Mouse (Mus musculus): ENCODE data around the gene Fancm. TPM values are rescaled to one million over a fixed set of nuclear protein-coding genes. Genes with fewer than 3 reads are reported as not detected.

Fancm gene
- polyA plus RNA-seq, 1 experiment from 2014 or later: 8.3 TPM

GRCm38 (mm10) chr12:65073611-65074178 is 1.7 kb upstream of the Fancm start, which contains the start of gene Fkbp3:
Gene Fkbp3, minus strand, starts transcription at chr12:65074007.
- peak; percentile 98 for DNase-seq (ENCODE audit: low spot score)
- WGBS: under 1% methylated on average over 49 of the region's 49 CpGs

GRCm38 (mm10) chr12:65074651-65075050 is 752 bp upstream of the Fancm start:
- Histone ChIP-seq H3K9ac (ENCODE audit: low read depth, low read length) (peak overlapping the region; percentile 74; the same call in 1 of the 2 replicates), H3K4me1 (replicated peaks; ENCODE audit: insufficient read depth, low read length) (peaks cover 5% of the 10 kb centered on the region; the same call in 1 of the 2 replicates), H3K27ac (peak overlapping the region; percentile 95), H3K4me2 (ENCODE audit: low read length) (peak overlapping the region; percentile 63), H3K36me3 (ENCODE audit: insufficient read depth, low read length) (no peaks in the 10 kb centered on the region), H3K9me3 (replicated peaks; ENCODE audit: low read length) (no peaks in the 10 kb centered on the region), H3K4me3 (replicated peaks; ENCODE audit: low read depth, low read length) (peak overlapping the region; percentile 81), H3K27me3 (ENCODE audit: insufficient read depth, low read length) (no peaks in the 10 kb centered on the region)
- DNase-seq (ENCODE audit: low spot score) (no peak), ATAC-seq (replicated peaks; ENCODE audit: low FRiP score, low read depth) (no peak)
- TF ChIP-seq CTCF (IDR thresholded peaks at IDR 0.05; ENCODE audit: low read depth): no peak
- WGBS: 35% methylated on average over 7 of the region's 7 CpGs

More at GRCm38 (mm10) chr12:65073611-65074178, 1.7 kb upstream of the Fancm start, which contains the start of gene Fkbp3:
- H3K27me3 ChIP-seq (ENCODE audit: insufficient read depth, low read length): no peaks in the 10 kb centered on the region
- 0 out of 2 replicates have a peak, but pooled peaks cover under 1% of the 10 kb centered on the region for H3K36me3 ChIP-seq (ENCODE audit: insufficient read depth, low read length)
- H3K4me3 ChIP-seq (replicated peaks; ENCODE audit: low read depth, low read length): peak within 1 kb of the TSS; percentile 81
- H3K4me2 ChIP-seq (ENCODE audit: low read length): peak within 1 kb of the TSS; percentile 63
- H3K9ac ChIP-seq (ENCODE audit: low read depth, low read length): peak within 1 kb of the TSS; percentile 81
- H3K4me1 ChIP-seq (replicated peaks; ENCODE audit: insufficient read depth, low read length): peaks cover 5% of the 10 kb centered on the region; the same call in 1 of the 2 replicates
- H3K27ac ChIP-seq: peak within 1 kb of the TSS; percentile 95
- H3K9me3 ChIP-seq (replicated peaks; ENCODE audit: low read length): no peaks in the 10 kb centered on the region
- TF ChIP-seq CTCF (IDR thresholded peaks at IDR 0.05; ENCODE audit: low read depth): no peak
- ATAC-seq (replicated peaks; ENCODE audit: low FRiP score, low read depth): peak; percentile 99

GRCm38 (mm10) chr12:65075733-65076310 is 419 bp downstream of the Fancm start:
- Histone ChIP-seq H3K27ac (peak overlapping the region; percentile 28; the same call in 1 of the 2 replicates), H3K4me1 (replicated peaks; ENCODE audit: insufficient read depth, low read length) (peaks cover 5% of the 10 kb centered on the region; the same call in 1 of the 2 replicates), H3K9me3 (replicated peaks; ENCODE audit: low read length) (no peaks in the 10 kb centered on the region), H3K4me3 (replicated peaks; ENCODE audit: low read depth, low read length) (peak overlapping the region; percentile 81), H3K36me3 (ENCODE audit: insufficient read depth, low read length) (no peaks in the 10 kb centered on the region), H3K9ac (ENCODE audit: low read depth, low read length) (peak overlapping the region; percentile 74), H3K4me2 (ENCODE audit: low read length) (peak overlapping the region; percentile 63), H3K27me3 (ENCODE audit: insufficient read depth, low read length) (no peaks in the 10 kb centered on the region)
- WGBS: under 1% methylated on average over 41 of the region's 41 CpGs
- no peak for DNase-seq (ENCODE audit: low spot score)
- no peak for ATAC-seq (replicated peaks; ENCODE audit: low FRiP score, low read depth)
- TF ChIP-seq CTCF (IDR thresholded peaks at IDR 0.05; ENCODE audit: low read depth): no peak

GRCm38 (mm10) chr12:65076906-65077305 is 1.5 kb downstream of the Fancm start:
- H3K4me2 ChIP-seq (ENCODE audit: low read length): peak overlapping the region; percentile 63
- TF ChIP-seq CTCF (IDR thresholded peaks at IDR 0.05; ENCODE audit: low read depth): no peak
- H3K27me3 ChIP-seq (ENCODE audit: insufficient read depth, low read length): no peaks in the 10 kb centered on the region
- no peaks in the 10 kb centered on the region for H3K36me3 ChIP-seq (ENCODE audit: insufficient read depth, low read length)
- H3K27ac ChIP-seq: no peak overlapping the region
- ATAC-seq (replicated peaks; ENCODE audit: low FRiP score, low read depth) (no peak), DNase-seq (ENCODE audit: low spot score) (no peak)
- no peak overlapping the region for H3K9ac ChIP-seq (ENCODE audit: low read depth, low read length)
- no peaks in the 10 kb centered on the region for H3K9me3 ChIP-seq (replicated peaks; ENCODE audit: low read length)
- WGBS: 72% methylated on average over 9 of the region's 9 CpGs
- peaks cover 5% of the 10 kb centered on the region; the same call in 1 of the 2 replicates for H3K4me1 ChIP-seq (replicated peaks; ENCODE audit: insufficient read depth, low read length)
- no peak overlapping the region for H3K4me3 ChIP-seq (replicated peaks; ENCODE audit: low read depth, low read length)

GRCm38 (mm10) chr12:65108746-65109145 is 33.3 kb downstream of the Fancm start:
- Histone ChIP-seq H3K9ac (ENCODE audit: low read depth, low read length) (no peak overlapping the region), H3K36me3 (ENCODE audit: insufficient read depth, low read length) (peaks cover 22% of the 10 kb centered on the region), H3K4me1 (replicated peaks; ENCODE audit: insufficient read depth, low read length) (no peaks in the 10 kb centered on the region), H3K4me3 (replicated peaks; ENCODE audit: low read depth, low read length) (no peak overlapping the region), H3K9me3 (replicated peaks; ENCODE audit: low read length) (no peaks in the 10 kb centered on the region), H3K27ac (no peak overlapping the region), H3K4me2 (ENCODE audit: low read length) (no peak overlapping the region), H3K27me3 (ENCODE audit: insufficient read depth, low read length) (no peaks in the 10 kb centered on the region)
- TF ChIP-seq CTCF (IDR thresholded peaks at IDR 0.05; ENCODE audit: low read depth): no peak
- DNase-seq (ENCODE audit: low spot score): no peak
- no peak for ATAC-seq (replicated peaks; ENCODE audit: low FRiP score, low read depth)
- WGBS: 89% methylated on average over 1 of the region's 1 CpGs

- H3K27ac ChIP-seq: no peak overlapping the region
- no peak for TF ChIP-seq CTCF (IDR thresholded peaks at IDR 0.05; ENCODE audit: low read depth)
- ATAC-seq (replicated peaks; ENCODE audit: low FRiP score, low read depth) (no peak), DNase-seq (ENCODE audit: low spot score) (no peak)
- no peak overlapping the region for H3K4me3 ChIP-seq (replicated peaks; ENCODE audit: low read depth, low read length)
- 87% methylated on average over 3 of the region's 3 CpGs for WGBS
- no peak overlapping the region for H3K9ac ChIP-seq (ENCODE audit: low read depth, low read length)
- no peaks in the 10 kb centered on the region for H3K9me3 ChIP-seq (replicated peaks; ENCODE audit: low read length)
- no peaks in the 10 kb centered on the region for H3K27me3 ChIP-seq (ENCODE audit: insufficient read depth, low read length)
- H3K4me1 ChIP-seq (replicated peaks; ENCODE audit: insufficient read depth, low read length): no peaks in the 10 kb centered on the region
- H3K36me3 ChIP-seq (ENCODE audit: insufficient read depth, low read length): peaks cover 10% of the 10 kb centered on the region
- H3K4me2 ChIP-seq (ENCODE audit: low read length): no peak overlapping the region
Measured at GRCm38 (mm10) chr12:65111503-65111902, 36.1 kb downstream of the Fancm start.

All from kidney, postnatal 0 days (tissue).